Mouse (Mus musculus): ENCODE results near the gene Lrrc39. TPM values are rescaled to one million over a fixed set of nuclear protein-coding genes. Genes with fewer than 3 reads are reported as not detected.
"Not testable (repeated sequence)": the region's sequence is repeated elsewhere in the genome, so short reads cannot be mapped to it uniquely, and the experiment has no call there.

Lrrc39 gene
- total RNA-seq (2021), result 10 to 100 TPM; 39.2 to 42.1 TPM
- long read RNA-seq, experiment 1, transcript Lrrc39-201 (9 exons, 3,087 nt), result major isoform, 45 of 62 reads
- long read RNA-seq, experiment 1, partial matches to known transcripts, result 3 of 62 reads
- long read RNA-seq, experiment 1, other reads (novel, unspliced or antisense), result 12 of 62 reads
- long read RNA-seq, experiment 2, transcript Lrrc39-201 (9 exons, 3,087 nt), result major isoform, 45 of 65 reads
- long read RNA-seq, experiment 2, partial matches to known transcripts, result 4 of 65 reads
- long read RNA-seq, experiment 2, other reads (novel, unspliced or antisense), result 14 of 65 reads

DNA sequence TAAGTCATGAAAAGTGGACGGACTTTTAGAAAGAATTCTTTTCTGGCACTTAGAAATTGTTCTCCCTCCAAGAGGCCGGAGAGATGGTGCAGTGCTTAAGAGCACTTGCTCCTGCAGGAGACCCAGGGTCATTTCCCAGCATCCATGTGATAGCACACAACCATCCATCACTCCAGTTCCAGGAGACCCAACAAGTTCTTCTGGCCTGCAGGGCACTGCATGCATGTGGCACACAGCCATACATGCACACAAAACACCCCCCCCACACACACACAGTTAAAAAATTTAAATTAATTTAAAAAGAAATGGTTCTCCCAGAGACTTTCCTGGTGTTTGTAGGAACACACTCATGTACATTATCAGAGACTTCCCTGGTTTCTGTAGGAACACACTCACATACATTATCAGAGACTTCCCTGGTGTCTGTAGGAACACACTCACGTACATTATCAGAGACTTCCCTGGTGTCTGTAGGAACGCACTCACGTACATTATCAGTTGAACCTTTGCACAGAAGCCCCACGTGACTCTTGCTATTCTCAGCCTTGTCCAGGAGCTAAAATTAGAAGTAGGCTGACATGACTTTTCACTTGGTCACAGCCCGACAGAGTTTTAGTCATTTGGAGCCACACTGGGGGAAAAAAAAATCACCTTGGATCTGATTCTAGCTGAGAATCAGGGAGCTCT, at the start of gene Lrrc39:
Gene Lrrc39 (plus strand): TSS at position 566 of the 687 bp plus-strand sequence.
- DNase-seq, result no peak
- intact Hi-C loops (cut with DNase I; ENCODE audit: low total_unique reads), result no loop called here

DNA sequence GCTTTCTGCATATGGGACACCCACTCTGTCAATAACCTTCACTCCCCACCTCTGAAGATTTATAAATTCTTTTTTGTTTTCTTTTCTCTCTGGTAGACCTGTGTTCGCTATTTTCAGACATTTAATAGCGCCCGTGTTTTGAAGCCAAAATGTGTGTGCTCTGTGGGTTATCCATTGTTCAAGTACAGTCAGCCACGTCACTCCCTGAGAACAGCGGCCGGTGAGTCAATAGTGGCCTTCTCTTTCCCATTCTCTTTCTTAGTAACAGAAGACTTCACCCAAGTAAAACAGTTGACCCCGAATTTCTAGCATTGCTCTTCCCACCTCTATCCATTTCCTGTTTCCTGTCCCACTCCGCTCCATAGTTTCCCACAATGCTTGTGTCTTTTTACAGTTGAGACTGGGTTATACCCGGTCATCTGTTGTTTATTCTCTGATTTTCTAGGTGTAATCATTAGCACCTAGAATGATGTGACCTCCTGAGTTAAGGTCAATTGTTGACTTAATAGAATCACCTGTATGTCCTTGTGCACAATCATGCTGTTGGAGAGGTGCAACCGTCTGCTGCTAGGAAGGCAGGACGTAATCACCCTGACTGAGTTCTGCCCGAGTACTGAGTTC, 42.5 kb upstream of the Lrrc39 start:
- intact Hi-C loops (cut with DNase I; ENCODE audit: low total_unique reads), result no loop called here
- no peak for DNase-seq

DNA sequence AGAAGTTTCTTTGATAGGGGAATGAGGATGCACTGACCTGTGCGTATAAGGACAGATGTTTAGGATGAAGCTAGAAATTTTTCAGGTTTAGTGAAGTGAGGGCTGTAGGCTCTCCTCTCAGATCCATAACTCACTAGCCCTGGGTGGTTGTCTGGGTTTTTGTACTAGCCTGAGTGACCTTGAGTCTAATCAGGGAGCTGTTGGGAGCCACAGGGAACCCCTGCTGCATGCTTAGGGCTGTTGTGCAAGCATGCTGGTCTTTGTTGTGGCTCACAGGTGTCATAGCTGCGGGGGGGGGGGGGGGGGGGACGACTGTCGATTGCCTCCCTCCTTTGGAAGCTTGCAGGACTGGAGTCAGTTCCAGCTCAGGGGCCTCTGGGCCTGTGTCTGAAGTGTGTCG, 33.0 kb upstream of the Lrrc39 start:
- no peak for DNase-seq
- intact Hi-C loops (cut with DNase I; ENCODE audit: low total_unique reads), result no loop called here

DNA sequence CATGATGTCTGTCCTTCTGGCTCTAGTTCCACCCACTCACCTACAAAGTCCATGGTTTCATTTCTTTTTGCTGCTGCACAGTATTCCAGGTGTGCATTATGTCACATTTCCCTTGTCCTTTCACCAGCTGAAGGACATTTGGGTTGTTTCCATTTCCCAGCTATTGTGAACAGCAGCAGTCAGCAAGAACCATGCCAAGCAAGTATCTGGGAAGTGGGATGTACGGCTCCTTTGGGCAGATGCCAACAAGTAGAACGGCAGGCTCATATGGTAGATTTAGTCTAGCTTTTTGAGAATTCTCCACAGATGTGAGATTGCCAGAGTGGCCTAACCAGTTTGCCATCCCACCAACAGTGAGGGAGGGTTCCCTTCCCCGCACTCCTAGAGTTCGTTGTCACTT, 31.9 kb upstream of the Lrrc39 start:
- no peak for DNase-seq
- intact Hi-C loops (cut with DNase I; ENCODE audit: low total_unique reads), result no loop called here

DNA sequence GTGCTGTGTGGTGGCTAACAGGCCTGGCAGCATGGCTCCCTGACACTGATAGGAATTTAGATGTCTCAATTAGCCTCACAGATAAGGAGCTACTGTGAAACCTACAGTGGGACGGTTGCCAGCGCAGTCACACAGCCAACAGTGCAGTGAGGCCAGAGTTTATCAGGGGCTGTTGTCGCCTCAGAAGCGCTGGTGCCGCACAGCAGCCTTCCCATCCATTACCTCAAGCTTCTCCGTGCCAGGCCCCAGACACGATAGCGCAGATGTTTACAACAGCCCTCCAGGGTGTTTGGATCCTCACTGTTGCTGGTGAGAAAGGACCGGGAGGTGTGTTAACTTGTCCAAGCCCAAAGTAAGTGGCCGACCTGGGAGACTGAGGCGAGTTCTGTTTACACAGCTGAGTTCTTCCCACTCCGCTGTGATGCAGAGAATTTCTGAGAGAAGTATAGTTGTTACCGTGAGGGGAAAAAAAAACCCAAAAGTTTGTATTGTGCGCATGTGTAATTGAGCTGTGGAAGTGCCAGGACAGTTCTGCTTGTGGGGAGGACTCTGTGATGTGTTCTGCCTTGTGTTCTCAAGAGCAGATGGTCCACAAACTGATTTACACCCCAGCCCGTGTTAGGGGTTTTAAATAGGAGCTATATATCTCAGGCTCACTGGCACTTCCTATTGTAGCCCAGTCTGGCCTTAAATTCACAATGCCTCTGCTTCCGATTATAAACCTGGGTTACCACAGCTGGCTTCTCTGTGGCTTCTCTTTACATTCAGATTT, 26.2 kb upstream of the Lrrc39 start:
- intact Hi-C loops (cut with DNase I; ENCODE audit: low total_unique reads), result no loop called here
- no peak for DNase-seq

DNA sequence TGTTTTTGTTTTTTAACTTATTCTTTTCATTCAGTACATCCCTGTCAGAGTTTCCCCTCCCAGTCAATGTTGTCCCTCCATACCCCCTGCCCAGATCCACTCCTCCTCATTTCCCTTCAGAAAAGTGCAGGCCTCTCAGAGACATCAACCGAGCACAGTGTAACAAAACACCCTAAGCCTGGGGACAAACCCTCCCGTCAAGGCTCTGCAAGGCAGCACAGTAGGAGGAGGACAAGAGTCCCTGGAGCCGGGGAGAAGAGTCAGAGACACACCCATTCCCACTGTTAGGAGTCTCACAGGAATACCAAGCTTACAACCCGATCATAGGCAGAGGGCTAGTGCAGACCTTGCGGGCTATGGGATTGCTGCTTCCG, 25.6 kb upstream of the Lrrc39 start:
- no peak for DNase-seq
- intact Hi-C loops (cut with DNase I; ENCODE audit: low total_unique reads), result no loop called here

DNA sequence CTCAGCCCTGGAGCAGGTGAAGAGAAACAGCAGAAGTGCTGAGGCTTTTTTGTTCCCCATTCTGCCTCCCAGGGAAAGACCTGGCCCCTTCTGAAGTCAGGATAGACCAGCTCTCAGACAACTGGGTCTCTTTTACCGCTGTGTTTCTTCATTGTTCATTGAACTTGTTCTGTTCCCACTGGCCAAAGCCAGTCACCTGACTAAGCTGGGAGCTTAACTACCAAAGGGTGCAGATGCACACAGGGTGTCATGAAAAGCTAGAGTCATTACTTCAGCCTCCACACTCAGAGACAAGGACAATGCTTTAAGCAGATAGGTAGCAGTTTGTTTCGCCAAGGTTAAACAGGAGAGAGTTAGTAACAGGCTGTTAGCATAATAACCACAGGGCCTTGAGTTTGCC, 20.7 kb upstream of the Lrrc39 start:
- intact Hi-C loops (cut with DNase I; ENCODE audit: low total_unique reads), result no loop called here
- DNase-seq, result no peak

DNA sequence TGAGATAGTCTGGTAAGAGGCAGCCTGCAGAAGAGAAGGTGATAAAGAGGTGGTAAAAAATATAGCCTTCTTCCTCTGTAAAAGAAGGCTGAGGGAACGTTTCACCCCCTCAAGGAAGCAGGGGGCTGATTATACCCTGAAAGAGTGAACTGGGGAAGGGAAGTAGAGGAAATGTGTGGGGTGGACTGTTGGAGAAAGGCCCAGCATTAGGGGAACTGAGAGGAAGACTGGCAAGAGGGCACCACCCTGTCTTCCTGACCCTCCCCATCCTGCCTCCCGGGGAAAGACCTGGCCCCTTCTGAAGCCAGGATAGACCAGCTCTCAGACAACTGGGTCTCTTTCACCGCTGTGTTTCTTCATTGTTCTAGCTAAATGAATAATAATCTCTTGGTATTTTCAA, 20.2 kb upstream of the Lrrc39 start:
- intact Hi-C loops (cut with DNase I; ENCODE audit: low total_unique reads), result no loop called here
- DNase-seq, result no peak

DNA sequence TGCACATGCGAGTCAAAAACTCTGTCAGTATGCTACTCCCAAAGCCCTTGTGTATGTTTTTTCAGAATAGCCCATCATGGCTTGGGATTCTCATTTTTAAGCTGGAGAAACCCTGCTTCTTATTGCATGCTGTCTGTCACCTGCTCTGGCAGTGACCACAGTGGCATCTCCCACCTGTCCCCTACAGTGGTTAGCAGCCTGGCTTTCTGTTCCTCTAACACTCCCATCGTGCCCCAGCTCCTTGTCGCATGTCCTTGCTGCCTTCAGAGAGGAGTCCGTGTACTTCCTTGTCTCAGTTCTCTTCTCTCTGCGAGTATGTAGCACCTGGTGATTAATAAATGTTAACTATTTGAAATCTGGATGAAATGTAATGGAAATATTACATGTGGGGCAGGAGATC, 15.3 kb upstream of the Lrrc39 start:
- no peak for DNase-seq
- intact Hi-C loops (cut with DNase I; ENCODE audit: low total_unique reads), result no loop called here

DNA sequence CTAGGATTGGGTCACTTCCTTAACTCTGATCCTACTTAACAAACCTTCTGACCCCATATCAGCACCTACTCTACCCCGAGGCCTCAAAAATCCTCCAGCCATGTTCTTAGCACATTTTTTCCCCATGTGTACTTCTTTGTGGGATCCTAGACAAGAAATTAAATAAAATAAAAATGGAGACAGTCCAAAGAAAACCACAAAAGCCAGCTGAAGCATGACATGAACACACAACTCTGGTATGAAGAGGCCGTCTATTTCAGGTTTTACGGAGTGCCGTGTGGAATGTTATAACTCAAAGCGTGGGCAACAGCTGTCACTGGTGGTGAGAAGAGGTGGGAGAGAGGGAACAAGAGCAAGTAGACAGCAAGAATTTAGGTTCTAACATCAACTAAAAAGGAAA, 11.4 kb upstream of the Lrrc39 start:
- intact Hi-C loops (cut with DNase I; ENCODE audit: low total_unique reads), result no loop called here
- no peak for DNase-seq

DNA sequence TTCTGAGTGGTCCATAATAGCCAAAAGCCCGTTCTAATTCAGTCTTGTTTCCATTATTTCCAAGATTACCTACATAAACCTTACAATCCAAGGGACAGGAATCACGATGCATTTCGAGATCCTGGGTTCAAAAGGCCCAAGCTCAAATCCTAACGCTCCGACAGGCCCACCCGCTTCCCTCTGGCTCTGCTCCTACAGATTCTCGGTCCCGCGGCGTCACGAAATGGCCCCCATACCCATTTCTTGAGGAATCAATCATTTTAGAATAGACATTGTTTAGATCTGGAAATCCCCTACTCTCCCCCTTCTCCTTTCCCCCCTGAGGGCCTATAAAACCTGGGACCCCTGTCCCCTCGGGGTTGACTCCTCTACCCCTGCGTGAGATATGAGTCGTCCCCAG, 1.5 kb upstream of the Lrrc39 start:
- DNase-seq; intact Hi-C loops (cut with DNase I; ENCODE audit: low total_unique reads): not testable (repeated sequence)

DNA sequence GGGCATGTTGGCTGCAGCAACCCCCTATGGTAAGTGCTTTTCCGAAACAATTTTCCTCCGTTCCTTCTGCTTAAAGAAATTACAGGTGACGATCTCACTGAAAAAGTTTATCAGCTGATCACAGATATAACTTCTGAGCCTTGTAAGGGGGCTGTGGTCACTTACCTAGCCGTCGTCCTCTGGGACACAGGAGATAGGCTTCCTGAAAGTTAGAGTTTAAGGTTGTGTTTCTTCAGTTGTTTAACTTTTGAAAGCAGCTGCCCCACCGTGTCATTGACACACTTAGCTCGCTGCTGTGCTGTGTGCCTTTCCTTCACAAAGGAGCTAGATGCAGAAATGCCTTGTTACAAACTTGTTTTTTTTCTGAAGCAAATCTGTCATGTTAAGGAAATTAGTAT, 321 bp downstream of the Lrrc39 start:
- intact Hi-C loops (cut with DNase I; ENCODE audit: low total_unique reads), result no loop called here
- no peak for DNase-seq

DNA sequence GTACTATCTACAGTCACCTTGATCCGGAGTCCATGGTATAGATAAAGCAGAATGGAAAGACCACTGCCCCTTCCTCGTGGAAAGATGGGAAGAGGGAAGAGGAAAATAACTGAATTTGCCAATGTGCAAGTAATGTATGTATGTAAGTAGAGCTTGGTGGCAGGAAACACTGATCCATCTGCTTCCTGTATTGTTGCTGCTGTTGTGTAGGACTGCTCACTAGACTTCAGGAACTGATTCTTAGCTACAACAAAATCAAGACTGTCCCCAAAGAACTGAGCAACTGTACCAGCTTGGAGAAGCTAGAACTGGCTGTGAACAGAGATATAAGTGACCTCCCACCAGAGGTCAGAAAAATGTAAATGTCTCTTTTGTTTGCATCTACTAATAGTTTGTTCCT, 7.9 kb downstream of the Lrrc39 start:
- intact Hi-C loops (cut with DNase I; ENCODE audit: low total_unique reads), result no loop called here

DNA sequence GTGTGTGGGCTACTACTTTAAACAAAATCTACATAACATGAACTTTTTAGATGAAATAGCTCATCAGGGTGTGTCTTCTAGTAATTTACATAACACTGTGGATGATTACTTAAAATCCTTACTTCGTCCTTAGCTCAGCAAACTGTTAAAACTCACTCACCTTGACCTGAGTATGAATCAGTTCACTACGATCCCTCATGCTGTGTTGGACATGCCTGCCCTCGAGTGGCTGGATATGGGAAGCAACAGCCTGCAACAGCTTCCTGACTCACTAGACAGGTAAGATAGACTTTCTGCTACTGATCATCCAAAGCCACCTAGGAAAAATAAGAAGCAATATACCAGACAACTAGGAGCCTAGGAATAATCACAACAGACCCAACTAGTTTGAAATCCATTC, 14.5 kb downstream of the Lrrc39 start:
- intact Hi-C loops (cut with DNase I; ENCODE audit: low total_unique reads), result no loop called here

More for the DNA sequence above, 7.9 kb downstream of the Lrrc39 start:
- no peak for DNase-seq

DNA sequence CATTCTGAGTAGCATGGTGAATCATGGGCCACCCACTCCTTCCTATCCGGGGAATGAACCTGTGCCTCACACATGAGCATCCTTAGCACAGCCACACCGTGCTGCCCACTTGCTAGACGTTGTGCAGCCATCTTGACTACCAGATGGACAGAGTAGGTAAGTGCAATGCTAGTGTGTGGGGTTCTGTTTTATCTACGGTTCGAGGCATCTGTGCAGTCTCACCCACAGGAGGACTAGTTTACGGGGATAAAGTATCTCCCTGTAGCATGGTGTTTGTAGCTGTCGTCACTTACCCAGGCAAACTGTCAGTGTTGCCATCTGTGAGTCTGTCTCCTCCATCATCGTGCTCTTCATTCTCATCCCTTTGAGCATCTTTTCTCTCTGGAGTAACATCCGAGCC, 19.4 kb downstream of the Lrrc39 start:
- intact Hi-C loops (cut with DNase I; ENCODE audit: low total_unique reads), result loop anchor here (10.0 kb wide), 1 partner anchor 67 kb away; the partner anchor contains the start of gene Dbt
- DNase-seq, result no peak

More for the DNA sequence above, 14.5 kb downstream of the Lrrc39 start:
- no peak for DNase-seq

DNA sequence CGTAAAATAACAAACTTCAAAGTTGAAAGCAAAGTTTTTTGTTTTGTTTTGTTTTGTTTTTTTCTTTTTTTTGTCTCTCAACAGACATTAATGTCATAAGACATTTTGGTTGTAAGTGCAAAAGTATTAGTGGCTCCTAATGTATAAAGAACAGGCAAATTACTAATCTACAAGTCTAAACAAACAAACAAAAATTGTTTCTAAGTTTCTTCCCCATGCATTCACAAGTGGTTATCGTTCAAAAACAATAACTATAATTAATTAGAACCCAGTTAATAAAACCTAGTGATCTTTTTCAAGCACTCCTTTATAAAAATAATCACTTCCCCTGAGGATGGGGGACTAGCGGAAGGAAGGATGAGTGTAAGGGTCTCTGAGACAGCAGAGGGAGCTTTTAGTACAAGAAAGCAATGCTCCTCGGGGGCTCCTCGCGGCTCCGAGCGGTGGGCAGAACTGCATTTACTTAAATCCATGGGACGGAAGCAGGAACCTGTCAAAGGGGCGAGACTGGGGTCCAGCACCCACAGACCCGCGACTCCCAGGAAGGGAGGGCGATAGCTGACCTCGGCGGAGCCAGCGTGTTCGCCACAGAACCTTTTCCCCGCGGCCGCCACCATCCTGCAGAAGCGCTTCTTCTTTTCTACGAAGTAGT, 31.4 kb downstream of the Lrrc39 start:
- intact Hi-C loops (cut with DNase I; ENCODE audit: low total_unique reads), result loop anchor here (10.0 kb wide), 1 partner anchor 71 kb away; the partner anchor contains the start of gene Mfsd14a
- no peak for DNase-seq

DNA sequence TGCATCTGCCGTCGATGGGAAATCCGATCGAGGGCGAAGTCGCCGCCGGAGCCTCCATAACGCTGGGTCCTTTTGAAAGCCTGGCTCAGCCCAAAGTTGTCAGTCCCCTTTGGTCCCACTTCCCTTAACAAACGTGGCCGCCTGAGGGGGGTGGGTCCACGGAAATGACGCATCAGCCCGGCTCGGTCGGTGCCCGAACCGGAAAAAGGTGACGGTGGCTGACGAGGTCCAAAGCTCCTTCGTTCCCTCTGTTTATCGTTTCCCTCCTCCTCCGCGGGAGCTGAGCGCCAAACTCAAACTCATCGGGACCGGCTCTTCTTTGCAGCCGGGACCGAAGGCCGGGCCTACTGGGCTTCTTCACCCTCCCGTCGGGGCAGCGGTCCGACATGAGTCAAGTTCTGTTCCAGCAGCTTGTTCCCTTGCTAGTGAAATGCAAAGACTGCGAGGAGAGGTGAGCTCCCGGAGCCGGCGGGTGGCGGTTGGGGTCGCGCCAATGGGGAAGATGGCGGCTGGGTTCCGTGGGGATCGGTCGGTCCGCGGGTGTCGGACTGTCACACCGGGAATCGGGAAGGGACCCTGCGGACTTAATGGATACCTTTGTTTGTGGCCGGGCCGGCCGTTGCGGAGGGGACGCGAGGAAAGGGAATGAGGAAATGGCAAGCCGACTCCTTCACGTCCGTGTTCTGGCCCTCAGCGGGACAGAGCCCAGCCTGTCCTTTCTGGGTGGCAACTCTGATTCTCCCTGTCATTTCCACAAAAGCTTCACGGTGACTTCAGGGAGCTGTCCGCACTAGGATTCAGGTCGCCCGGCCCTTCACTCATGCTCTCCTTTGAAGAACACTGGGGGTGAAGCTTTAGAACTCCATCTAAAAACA, 32.2 kb downstream of the Lrrc39 start, which contains the start of gene Sass6:
Gene Sass6 (plus strand): TSS at position 255 of the 875 bp plus-strand sequence.
- intact Hi-C loops (cut with DNase I; ENCODE audit: low total_unique reads), result loop anchor here (10.0 kb wide), 1 partner anchor 70 kb away; the partner anchor contains the start of gene Mfsd14a
- peak; percentile 99 for DNase-seq

DNA sequence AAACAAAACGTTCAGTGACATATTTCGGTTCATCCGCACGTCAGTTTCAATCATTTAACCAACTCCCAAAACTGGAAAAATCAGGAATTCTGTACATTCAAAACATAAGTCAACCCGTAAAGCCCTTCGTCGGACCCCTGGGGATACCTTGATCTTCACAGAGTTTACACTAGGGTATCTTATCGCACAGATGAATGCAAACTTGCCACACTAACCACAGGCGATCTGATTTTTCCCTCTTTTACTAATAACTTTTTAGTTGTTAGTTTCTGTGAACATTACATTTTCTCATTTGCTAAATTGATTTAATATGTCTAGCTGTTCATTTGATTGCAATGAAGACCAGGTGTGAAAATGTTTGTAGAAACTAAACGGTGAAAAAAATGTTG, 32.8 kb downstream of the Lrrc39 start:
- intact Hi-C loops (cut with DNase I; ENCODE audit: low total_unique reads), result loop anchor here (10.0 kb wide), 1 partner anchor 69 kb away; the partner anchor contains the start of gene Mfsd14a
- DNase-seq, result no peak

Measured in gastrocnemius, postnatal 14 days (tissue).